Mouse (Mus musculus) lung, postnatal 0 days (tissue): ENCODE measurements at regions not wholly inside any gene's neighbourhood (a gene's known extent, or its start where the extent isn't known, plus 50 kb on each side); places are given as distances from the start of the nearest gene placed in this dataset.

ENCODE experiments used
- CTCF ChIP-seq: IDR thresholded peaks from 2 replicates; pipeline ENCODE4 v1.5.1; 2016; ENCODE audit warnings: antibody characterized with exemption, mild to moderate bottlenecking
- EP300 ChIP-seq: IDR thresholded peaks from 2 replicates; pipeline ENCODE4 v1.6.1; 2016; ENCODE audit warnings: antibody characterized with exemption, mild to moderate bottlenecking, control low read depth

GRCm38 (mm10) chr3:34333555-34333954, 252.4 kb upstream of the Dnajc19 start:
- TF ChIP-seq EP300 (no peak), CTCF (no peak)
